Mouse (Mus musculus) retina, adult 2 months (tissue): Measurements from ENCODE around the gene Mtmr11.

Source experiments
- DNase-seq: peaks from one replicate; pipeline ENCODE4 v3.0.0-alpha.2; 2012; ENCODE audit warnings: low read depth, low spot score

Mtmr11 gene

GRCm38 (mm10) chr3:96161869-96162840 lies at the start of gene Mtmr11:
Gene Mtmr11 (plus strand): TSS chr3:96162004.
- no peak for DNase-seq

GRCm38 (mm10) chr3:96113251-96113650 lies 48.6 kb upstream of the Mtmr11 start:
- no peak for DNase-seq

- no peak for DNase-seq
Observed at GRCm38 (mm10) chr3:96118142-96118541, 43.7 kb upstream of the Mtmr11 start.

- no peak for DNase-seq
Observed at GRCm38 (mm10) chr3:96118702-96119101, 43.1 kb upstream of the Mtmr11 start.

- no peak for DNase-seq
Observed at GRCm38 (mm10) chr3:96124235-96124634, 37.6 kb upstream of the Mtmr11 start.

GRCm38 (mm10) chr3:96128128-96128527 lies 33.7 kb upstream of the Mtmr11 start:
- no peak for DNase-seq

- DNase-seq: no peak
Observed at GRCm38 (mm10) chr3:96132478-96132877, 29.3 kb upstream of the Mtmr11 start.

- DNase-seq: no peak
Observed at GRCm38 (mm10) chr3:96133327-96133905, 28.4 kb upstream of the Mtmr11 start.

GRCm38 (mm10) chr3:96135011-96135410 lies 26.8 kb upstream of the Mtmr11 start:
- no peak for DNase-seq

- DNase-seq: peak; percentile 52
Observed at GRCm38 (mm10) chr3:96147950-96148349, 13.9 kb upstream of the Mtmr11 start.

- DNase-seq: no peak
Observed at GRCm38 (mm10) chr3:96151836-96152235, 10.0 kb upstream of the Mtmr11 start.

GRCm38 (mm10) chr3:96152611-96153010 lies 9.2 kb upstream of the Mtmr11 start:
- no peak for DNase-seq

GRCm38 (mm10) chr3:96155501-96155900 lies 6.3 kb upstream of the Mtmr11 start:
- DNase-seq: no peak

- DNase-seq: no peak
Observed at GRCm38 (mm10) chr3:96159820-96160219, 2.0 kb upstream of the Mtmr11 start.

- DNase-seq: no peak
Observed at GRCm38 (mm10) chr3:96160222-96160802, 1.5 kb upstream of the Mtmr11 start.

- no peak for DNase-seq
Observed at GRCm38 (mm10) chr3:96160803-96161516, 844 bp upstream of the Mtmr11 start.

GRCm38 (mm10) chr3:96163040-96163439 lies 1.2 kb downstream of the Mtmr11 start:
- DNase-seq: no peak

GRCm38 (mm10) chr3:96168466-96169158 lies 6.8 kb downstream of the Mtmr11 start:
- no peak for DNase-seq

GRCm38 (mm10) chr3:96170276-96170675 lies 8.5 kb downstream of the Mtmr11 start:
- no peak for DNase-seq

GRCm38 (mm10) chr3:96170976-96171545 lies 9.3 kb downstream of the Mtmr11 start:
- no peak for DNase-seq
